Mouse (Mus musculus): Measurements from ENCODE around the gene Slc35f5.

Gene Slc35f5

DNA sequence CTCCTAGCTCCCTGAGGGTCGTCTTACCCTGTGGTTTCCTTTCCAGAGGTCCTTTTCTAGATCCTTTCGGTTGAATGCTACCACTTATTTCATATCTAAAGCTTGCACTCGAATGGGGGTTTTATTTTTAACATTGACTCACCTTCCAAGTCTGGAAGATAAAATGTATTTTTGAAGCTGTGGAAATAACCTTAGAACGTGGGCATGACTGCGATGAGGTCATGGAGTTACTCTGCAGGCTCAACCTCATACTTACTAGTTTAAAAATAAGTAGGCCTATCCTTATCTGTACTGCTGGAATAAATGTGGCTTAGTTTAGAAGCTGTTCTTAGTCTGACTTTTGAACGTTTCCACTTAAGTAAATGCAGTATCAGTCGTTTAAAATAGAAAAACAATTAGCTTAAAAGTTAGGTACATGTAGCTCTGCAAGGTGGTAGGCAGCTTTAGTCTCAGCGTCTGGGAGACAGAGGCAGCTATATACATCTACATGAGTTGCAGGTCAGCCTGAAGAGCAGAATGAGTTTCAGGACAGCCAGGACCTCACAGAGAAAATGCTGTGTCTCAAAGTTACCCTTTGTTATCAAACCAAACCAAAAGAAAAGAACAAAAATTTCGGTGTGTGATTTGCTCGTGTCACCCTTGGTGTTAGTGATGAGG is 15.2 kb downstream of the Slc35f5 start:
- DNase-seq, result no peak

DNA sequence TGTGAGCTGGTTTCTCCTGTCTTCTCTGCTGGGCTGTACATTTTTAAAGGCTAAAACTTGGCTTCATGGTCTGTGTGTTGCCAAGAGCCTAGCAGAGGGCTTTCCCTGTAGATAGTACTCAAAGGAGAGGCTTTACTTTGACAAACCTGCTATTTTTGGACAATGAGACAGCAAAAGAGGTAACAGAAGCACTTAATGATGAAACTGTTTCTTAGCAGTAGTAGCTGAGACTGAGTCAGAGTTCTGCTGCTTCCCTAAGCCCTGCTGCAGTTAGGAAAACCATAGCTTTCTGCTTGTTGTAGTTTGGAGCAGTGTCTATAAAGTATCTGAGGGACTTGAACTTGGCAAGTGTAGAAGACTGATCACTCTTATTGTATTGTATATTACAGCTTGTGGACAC is 16.6 kb downstream of the Slc35f5 start:
- no peak for DNase-seq

DNA sequence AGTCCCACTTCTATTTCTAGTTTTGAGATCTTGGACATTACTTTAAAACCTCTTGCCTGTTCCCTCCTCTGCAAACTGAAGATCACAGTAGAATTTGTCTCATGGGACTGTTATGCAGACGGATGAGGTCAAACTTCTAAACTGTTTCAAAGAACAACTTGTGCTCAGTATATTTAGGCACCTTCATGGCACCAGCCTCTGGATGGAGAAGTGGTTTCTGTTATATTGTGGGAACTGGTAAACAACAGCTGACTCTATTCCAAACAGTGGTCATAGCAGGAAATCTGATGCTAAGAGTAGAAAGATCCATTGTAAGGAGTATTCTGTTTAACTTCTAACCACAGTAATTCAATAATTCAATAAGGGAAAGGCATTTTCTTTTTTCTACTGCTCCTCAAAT is 17.7 kb downstream of the Slc35f5 start:
- no peak for DNase-seq

DNA sequence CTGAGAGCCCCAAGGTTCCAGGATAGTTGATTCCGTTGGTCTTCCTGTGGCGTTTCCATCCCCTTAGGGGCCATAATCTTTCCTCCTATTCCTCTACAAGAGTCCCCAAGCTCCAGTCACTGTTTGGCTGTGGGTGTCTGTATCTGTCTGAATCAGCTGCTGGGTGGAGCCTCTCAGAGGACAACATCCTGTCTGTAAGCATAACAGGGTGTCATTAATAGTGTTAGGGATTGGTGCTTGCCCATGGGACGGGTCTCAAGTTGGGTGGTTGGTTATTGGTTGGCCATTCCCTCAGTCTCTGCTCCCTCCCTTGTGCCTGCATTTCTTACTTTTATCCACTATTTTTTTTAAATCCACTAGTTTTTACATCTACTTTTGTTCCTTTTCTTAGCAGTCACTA is 20.7 kb downstream of the Slc35f5 start:
- no peak for DNase-seq

DNA sequence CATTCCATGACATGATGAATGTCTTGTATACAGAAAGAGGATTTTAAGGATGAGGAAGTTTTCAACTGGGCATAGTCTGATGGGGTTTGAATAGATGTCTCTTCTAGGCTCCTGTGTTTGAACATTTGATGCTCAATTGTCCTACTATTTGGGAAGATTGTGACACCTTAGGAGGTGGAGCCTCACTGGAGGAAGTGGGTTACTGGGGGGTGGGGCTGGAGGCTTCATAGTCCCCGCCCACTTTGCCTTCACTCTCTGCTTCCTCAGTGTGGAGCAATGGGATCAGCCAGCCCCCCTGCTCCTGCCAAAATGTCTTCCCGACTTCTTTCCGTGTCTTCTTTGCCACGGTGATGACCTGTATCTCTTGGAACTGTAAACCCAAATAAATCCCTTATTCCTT is 43.2 kb downstream of the Slc35f5 start:
- DNase-seq, result no peak

DNA sequence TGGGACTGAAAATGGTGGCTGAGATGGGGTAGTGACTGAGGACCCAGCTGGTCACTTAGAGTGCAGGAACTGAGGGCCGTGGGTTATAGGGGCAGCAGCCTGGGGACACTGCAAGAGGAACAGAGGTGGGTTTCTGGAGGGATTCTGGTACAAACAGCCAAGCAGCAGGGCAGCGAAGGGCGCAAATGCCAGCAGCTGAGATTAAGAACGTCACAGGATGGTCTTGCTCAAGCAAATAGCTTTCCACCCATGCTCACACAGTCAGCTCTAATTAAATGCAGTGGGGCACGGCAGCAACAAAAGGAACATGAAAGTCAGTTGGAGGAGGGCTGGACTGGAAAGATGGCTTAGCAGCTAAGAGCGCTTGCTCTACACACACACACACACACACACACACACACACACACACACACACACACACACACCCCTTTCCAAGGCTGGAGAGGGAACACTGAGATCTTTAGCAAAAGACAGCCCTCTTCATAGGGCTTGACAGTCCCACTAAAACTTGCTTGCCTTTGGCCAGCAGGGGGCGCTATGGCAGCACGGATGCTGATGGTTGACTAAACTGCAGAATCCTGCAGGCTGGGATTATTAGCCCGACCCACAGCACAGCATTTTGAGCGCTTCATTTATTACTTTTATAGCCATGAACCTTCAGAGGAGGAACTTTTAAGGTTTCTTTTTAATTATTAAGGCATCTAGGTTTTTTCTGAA is 46.9 kb downstream of the Slc35f5 start:
- DNase-seq, result peak; percentile 58 to 63

DNA sequence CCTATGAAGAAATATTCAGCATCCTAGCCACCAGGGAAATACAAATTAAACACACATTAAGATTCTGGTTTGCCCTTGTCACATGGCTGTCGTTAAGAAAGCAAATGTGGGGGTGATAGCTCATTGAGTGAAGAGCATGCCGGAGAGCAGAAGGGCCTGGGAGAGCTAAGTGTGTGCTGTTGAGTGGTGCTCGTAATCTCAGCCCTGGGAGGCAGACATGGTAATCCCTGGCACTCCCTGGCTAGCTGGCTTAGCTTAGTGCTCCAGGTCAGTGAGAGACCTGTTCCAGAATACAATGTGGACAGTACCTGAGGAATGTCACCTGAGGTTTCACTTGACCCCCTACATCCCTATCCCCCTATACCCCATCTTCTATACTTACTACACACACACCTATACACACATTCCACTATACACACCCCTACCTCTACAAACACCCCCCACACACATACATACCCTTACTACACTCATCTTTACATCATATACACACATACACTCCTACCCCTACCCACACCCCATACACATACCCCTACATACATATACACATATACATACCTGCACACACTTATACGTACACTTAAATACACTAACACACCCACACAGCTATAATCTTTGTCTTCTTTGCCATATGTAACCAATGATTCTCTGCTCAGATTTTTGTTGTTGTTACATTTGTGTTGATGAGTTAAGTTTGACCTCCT is 64.1 kb downstream of the Slc35f5 start:
- DNase-seq, result no peak

DNA sequence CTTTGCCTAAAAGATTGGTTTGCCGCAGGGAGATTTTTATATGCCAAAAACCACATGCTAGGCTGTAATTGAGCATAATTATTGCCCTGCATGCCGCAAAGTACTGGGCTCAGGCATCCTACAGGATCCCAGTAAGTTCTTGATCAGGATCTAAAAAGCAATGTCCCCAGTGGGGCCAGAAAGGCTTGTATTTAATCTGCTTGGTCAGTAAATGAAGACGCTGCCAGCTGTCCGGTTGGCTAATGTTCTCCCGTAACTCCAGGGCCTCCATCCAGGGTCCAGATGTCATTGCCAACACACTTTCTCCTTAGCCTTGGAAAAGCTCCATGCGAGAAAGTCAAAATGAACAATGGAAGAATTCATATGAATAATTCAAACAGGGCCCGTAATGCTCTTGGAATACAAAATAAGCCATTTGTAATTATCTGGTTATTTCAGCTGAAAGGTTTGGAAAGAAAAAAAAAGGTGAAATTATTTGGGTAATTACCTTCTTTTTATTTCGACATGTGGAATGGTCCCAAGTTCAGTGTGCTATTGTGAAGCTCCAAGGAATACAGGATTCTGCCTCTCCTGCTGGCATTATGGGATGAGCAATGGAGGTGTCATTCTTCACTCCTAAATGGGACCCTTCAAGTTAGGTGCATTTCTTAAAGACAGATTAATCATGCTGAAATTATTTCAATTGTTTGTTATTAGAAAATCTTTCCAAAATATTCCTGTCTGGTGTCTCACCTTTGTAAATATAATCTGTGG is 79.3 kb downstream of the Slc35f5 start:
- DNase-seq, result no peak

DNA sequence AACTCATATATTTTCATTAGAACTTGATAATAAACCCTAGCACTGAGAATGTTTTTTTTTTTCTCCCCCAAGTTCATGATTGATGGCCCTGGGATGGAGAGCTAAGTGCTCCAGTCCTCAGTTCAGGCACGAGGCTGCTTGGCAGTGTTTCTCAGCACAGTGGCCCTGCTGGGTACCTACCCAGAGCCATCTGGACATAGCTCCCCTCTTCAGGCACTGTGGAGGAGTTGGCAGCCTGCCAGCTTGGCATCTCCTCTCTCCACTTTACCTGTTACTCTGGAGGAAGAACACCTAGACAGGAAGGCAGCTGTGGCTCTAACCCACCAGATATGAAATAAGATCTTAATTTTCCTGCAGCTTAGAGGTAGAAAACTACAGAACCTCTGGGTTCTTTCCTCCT is 83.2 kb downstream of the Slc35f5 start:
- DNase-seq, result no peak

All from thymus, postnatal 36 days (tissue).